Mouse (Mus musculus): Measurements from ENCODE around the gene Gramd1b.
A peak's percentile ranks its signal among the peaks of the same experiment; 100 is the strongest.
"Not testable (repeated sequence)": the region's sequence is repeated elsewhere in the genome, so short reads cannot be mapped to it uniquely, and the experiment has no call there.

The Gramd1b gene

DNA sequence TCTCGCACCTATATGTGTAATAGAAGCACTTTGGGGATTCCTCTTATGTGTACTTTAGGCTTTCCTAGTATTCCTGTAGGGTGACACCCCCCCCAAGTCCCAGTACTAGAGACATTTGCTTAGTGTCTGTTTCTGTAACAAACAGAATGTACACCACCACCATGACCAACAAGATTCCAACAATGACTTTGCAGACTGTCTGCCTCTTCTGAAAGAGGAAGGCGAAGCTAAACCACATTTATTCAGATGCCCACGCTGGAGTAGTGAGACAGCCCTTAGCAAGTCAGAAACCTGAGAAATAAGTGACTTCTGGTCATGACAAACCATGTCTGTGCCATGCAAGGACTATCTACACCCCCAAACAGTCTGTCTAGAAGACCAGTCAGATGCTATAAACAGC is 11.9 kb downstream of the Gramd1b start:
- DNase-seq (ENCODE audit: low read depth, low spot score): no peak

DNA sequence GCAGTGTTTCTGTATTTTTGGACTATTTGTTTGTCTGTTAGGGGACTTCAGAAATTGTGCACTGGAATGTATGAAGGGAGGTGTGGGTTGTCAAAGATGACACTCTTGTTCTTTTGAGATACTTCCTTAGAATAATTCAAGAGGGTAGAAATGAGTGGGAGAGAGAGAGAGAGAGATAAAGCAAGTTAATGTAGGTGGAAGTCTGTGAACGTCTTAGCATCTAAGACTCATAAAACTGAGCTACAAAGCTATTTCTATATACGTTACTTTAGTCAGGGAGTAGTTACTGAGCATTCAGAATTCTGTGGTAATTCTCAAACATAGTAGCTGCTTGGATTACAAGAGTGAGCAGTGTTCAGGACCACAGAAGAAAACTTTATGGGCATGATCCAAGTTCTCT is 19.2 kb downstream of the Gramd1b start:
- no peak for DNase-seq (ENCODE audit: low read depth, low spot score)

DNA sequence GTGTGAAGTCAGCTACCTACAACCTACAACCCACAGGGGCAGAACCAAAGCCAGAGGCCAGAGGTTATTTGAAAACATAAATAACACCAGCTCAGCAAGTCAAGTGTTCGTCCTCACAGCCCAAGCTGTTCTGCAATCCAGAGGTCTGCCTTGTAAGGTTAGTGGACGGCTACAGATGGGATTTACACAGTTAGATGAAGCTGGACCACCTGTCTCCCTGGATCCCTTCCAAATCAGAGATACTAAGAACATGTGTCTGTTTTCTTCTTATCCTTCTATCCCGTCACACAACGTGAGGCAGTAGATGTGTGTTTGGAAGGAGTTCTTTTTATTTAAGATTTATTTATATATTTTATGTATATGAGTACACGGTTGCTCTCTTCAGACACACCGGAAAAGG is 21.7 kb downstream of the Gramd1b start:
- DNase-seq (ENCODE audit: low read depth, low spot score): no peak

DNA sequence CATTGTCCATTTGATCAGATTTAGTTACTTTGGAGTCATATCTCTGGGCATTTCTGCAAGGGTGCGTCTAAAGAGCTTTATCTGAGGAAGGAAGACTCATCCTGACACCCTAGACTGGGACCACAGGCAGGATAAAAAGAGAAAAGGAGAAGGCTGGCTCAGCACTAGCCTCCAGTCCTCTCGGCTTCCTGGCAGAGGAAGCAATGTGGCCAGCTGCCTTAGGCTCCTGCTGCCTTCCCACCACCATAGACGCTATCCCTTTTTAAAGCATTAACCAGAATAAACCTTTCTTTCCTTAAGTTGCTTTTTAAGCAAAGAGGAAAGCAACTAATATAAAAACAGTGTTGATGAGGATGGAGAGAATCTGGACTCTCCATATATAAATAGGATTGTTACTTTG is 24.6 kb downstream of the Gramd1b start:
- no peak for DNase-seq (ENCODE audit: low read depth, low spot score)

DNA sequence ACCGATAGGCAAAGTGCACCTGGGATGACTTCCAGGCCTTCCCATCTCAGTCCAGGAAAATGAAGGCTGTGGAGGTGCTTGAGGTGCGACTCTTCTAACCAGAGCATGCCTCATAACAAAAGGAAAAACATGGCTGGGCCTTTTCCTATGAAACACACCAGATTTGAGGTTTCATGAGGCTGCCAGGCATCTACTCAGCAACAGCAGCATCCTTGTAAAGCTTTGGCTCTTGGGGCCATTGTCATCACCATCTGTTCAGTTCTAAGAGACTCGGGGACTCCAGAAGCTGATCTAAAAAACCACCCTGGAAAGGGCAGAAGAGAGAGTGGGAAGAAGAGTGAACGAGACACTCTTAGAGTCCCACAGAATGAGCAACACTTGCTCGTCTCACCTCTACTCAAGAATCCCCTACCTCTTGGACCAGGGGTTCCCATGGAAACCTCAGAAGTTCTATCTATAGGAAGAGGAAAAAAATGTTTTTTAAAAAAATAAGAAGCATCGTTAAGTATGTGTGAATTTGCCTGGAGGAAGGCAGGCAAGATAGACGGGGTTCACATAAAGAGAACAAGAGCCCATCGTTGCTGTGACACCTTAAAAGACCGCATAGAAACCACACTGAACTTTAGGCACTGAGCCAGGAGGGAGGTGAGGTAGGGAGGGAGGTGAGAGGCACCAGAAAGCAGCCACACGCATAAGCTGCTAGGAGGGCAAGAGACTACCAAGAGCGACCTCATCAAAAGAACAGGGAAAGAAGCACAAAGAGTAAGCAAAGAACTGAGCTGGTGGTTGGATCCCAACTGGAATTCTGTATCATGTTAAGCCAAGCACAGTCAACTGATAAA is 25.5 kb downstream of the Gramd1b start:
- no peak for DNase-seq (ENCODE audit: low read depth, low spot score)

DNA sequence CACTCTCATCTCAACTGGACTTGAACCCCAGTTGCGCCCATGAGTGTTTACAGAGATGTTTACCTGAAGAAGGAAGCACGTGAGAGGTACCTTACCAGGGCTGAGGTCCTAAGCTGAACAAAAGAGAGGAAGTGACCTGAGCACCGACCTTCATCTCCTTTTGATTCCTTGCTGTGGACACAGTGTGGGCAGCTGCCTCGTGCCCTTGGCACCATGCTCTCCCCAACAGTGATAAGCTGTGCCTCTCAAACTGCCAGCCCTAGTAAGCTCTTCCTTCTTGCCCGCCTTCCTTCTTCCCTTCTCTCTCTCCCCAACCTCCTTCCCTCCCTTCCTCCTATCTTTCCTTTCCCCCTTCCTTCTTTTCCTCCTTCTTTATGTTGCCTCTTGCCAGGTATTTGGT is 26.3 kb downstream of the Gramd1b start:
- no peak for DNase-seq (ENCODE audit: low read depth, low spot score)

DNA sequence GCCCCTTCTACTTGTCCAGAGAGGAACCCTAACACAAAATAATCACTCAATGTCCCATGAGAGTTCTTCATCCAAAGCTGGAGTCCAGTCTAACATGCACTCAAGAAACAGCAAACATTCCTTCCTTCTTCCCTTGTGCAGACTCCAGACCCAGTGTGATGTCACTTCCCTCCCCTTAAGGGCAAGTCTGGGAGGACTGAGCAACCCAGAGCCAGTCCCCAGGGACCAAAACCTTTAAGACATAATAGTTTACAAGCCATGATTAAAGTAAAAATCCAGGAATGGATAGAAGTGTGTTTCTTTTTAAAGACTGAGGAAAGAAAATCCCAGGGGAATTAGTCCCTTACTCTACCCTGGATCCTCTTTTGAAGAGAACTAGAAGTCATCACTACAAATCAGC is 30.5 kb downstream of the Gramd1b start:
- no peak for DNase-seq (ENCODE audit: low read depth, low spot score)

DNA sequence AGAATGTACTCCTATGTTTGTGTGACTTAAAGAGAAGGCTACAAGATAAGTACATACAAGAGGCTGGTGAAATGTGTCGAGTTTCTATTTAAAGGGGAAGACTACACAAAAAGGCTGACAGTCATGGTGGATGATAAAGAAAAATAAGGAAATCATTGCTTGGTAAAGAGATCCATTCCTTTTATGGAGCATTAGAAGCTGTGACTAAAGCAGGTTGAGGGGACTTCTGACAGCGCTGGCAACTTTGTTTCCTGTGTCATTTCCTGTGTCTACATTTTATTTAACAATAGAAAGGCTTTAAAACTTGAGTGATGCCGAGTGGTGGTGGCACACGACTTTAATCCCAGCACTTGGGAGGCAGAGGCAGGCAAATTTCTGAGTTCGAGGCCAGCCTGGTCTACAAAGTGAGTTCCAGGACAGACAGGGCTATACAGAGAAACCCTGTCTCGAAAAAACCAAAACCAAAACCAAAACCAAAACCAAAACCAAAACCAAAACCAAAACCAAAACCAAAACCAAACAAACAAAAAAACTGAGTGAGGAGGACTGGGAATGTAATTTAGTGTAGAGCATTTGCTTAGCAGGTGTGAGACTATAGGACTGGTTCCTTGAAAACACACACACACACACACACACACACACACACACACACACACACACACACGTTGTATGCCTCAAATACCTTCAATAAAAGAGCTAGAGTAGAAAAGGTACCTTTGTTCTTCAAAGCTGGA is 48.7 kb downstream of the Gramd1b start:
- DNase-seq (ENCODE audit: low read depth, low spot score): not testable (repeated sequence)

DNA sequence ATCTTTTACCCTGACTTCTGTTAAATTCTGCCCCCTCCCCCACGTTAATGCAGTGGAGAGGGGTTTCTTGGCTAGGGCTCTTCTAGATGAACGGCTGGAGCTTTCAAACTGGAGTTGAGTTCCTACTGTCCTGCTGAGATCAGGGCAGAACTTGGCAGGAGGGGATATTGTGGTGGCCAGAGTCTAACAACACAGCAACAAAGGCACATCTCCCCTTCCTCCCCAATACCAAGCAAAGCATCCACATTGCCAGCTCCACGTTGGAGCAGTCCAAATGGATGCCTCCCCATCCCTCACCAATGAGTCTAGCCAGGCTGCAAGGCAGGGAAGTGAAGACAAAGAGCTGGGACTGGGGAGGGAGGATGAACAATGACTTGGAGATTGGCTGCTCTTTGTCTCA is 49.9 kb downstream of the Gramd1b start:
- DNase-seq (ENCODE audit: low read depth, low spot score): no peak

DNA sequence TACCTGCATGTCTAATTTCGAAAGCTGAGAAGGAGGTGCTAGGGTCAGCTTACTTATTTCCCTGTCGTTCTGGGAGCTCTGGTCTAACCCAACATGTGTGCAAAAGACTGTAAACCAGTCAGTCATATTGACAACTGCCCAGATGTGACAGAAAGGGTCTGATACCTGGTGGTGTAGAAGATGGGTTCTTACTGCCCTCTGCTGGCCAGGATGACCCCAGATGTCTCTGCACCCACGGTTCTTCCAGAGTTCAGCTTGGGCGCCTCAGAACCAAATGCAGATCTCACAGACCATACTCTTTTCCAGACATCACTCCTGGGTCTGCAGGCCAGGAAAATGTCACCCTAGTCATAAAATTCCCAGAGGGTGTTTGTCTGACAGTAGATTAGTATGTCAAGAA is 51.9 kb downstream of the Gramd1b start:
- DNase-seq (ENCODE audit: low read depth, low spot score): peak; percentile 47

DNA sequence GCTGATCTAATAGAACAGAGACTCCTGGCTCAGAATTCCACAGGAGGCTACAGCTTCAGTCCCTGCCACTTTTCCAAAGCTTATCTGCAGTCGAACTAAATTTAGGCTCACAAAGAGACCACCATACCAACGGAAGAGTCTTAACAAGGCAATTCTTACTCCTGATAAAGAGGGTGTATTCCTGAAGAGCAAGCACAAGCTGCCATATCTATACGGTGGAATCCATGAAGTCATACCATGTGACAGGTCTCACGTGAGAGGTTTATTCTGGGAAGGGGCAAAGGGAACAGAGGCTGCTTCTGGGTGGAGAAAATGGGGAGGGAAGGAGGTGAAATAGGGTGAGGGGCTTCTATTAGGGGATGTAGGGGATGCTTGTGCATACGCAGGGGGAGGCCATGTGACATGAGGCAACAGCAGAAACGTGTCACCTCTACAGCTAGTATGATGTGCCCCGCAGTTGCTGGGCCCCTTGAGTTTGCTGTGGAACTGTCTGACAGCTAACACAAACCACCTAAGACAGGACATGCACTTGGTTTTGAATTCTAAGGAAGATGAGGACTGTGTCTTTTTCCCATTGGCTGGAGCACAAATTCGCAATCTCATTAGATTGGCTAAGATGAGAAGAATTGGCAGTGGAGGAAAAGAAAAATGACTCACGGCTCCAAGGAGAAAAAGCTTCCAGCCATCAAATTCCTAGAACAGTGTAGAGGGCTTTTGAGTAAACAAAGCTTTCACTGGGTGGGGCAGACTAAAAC is 52.9 kb downstream of the Gramd1b start:
- no peak for DNase-seq (ENCODE audit: low read depth, low spot score)

DNA sequence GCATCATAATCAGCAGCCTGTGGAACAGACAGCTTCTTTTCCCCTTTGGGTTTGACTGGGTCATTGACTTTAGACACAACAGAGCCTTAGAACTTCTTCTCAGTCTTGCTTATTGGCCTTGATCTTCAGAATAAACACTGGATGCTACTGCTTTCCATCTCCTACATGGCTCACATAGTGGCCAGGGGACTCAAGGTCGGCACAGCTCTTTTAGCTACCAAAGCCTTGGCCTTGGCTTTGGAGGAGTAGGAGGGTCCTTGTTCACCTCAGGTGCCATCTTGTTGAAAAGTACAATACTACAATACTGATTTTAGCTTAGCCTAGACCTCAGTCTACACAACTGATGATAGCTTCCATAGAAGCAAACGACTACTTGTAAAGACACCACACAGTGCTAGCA is 53.6 kb downstream of the Gramd1b start:
- DNase-seq (ENCODE audit: low read depth, low spot score): no peak

DNA sequence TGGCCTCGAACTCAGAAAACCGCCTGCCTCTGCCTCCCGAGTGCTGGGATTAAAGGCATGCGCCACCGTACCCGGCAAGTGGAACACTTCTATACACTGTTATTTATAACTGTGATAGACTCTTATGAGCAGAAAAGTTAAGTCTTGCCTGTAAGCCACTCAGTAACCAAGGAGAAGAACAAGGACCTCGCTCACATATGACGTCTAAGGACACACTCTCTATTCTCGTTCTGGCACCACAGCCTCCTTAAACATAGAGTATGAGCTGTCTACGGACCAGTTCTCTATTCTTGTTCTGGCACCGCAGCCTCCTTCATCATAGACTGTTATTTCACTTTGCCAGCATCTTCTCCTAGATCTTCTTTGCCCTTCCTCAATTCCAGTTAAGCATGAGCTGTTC is 55.1 kb downstream of the Gramd1b start:
- DNase-seq (ENCODE audit: low read depth, low spot score): no peak

DNA sequence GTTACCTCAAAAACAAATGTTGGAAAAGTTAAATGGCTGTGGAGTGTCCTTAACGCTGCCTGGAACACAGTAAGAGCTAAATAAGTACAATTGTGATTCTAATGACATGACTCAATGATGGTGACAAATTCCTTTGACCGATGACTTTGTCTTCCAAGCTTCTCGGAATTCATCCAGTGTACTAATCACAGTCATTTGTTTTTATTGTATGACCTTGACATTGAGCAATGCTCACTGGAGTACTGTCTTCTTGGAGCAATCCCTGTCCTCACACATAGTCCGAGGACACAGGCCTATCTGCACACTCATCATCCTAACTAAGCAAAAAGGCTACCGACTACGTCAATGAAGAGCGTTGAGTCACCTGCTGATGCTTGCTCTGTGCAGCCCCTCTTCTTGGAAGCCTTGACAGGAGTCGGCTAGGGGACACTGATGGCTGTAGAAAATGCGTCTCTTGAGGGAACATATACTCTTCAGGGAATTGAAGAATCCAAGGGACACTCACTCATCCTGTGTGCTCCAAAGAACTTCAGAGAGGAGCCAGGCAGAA is 58.1 kb downstream of the Gramd1b start:
- no peak for DNase-seq (ENCODE audit: low read depth, low spot score)

DNA sequence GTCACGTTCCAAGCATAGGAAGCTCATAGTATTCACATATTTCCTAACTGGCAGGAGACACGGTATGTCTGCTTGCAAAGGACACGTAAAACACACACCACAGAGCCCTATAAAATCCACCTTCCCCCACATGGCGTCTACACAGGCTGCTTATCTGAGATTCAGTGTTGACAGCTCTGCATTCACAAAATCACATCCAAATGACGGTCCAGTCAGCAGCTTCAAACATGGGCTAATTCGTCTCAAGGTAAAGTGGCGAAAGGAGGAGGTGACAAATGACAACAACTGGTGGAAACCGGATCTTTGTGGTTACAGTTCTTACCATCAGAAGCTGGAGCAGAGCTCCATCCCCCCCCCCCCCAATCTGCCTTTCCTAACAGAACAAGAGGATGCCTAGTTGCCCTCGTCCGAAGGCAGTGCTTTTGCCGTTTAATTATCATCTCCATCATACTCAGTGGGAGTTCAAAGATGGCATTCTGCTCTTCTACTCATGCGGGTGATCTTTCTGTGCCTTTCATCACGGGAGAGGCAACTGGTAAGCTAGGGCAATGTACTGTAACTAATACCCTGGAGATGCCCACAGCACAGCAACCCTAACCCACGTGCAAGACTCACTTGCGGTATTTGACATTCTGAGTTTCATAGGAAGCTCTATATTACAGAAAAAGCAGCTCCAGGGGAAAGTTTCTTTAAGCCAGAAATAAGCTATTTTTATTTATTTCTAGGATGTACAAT is 61.6 kb downstream of the Gramd1b start:
- no peak for DNase-seq (ENCODE audit: low read depth, low spot score)

DNA sequence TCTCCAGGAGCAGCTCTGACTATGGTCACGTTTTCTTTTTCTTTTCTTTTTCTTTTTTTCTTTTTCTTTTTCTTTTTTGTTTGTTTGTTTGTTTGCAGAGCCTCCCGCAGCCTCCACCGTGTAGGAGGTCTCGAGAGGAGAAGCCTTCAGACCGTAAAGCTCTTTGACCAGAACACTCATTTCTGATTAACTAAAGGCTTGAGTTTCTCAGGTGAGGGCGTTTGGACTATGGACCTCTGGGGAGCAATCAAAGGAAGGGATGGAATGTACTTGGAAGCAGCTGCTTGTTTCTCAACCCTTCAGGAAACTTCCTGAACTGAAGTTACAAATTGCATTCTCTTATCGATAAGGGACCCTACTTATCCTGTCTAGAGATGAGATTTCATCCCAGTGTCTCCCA is 64.4 kb downstream of the Gramd1b start:
- DNase-seq (ENCODE audit: low read depth, low spot score): no peak

DNA sequence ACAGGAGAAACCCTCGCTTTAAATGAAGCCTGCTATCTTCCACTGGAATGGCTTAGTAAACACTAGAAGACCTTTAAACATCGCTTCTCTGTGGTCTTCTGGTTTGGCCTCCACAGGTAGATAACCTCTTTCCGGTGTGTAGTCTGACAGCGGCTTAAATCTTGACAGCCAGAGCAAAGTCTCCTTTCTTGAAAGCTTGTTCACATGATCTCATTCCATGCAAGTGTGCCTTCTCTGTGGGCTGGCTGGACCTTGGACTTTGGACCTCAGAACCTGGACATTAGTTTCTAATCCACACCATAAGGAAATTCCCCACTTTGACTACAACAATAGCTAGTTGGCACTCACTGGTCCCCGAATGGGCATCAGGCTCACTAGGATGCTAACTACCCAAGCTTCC is 65.6 kb downstream of the Gramd1b start:
- DNase-seq (ENCODE audit: low read depth, low spot score): no peak

DNA sequence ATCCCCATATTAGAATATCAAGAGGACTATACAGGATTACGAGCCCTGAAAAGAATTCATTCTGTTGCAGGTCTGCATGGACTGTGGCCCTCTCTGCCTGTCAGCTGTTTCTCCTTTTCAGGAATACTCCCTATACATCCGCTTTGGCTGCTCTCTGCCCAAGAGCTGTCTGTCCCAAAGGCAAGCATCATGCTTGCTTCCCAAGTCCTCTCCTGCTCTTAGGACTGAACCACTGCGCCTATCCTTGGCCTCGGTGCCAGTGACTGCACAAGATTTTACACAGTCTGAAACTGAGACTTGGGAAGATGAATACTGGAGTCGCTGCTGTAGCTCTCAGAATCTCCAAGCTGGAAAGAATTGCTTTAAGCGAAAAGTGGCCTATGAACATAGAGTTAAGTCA is 68.8 kb downstream of the Gramd1b start:
- no peak for DNase-seq (ENCODE audit: low read depth, low spot score)

DNA sequence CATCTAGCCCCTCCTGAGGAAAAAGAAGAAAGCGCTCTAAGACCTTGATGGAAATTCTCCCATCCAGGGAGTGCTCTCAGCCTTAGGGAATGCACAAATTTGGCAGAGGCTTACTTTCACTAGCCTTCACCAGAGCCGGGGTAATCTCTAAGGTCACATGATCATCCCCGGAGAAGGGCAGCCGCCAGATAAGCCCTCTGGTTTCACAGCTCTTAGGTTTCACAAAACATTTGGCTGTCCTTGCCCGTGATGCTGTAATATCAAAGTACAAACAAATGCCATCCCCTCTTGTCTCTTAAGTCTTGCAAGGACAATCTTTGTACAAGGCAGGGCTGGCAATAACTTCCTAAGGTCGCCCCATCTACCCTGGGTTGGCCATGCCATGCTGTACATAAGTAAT is 70.4 kb downstream of the Gramd1b start:
- no peak for DNase-seq (ENCODE audit: low read depth, low spot score)

DNA sequence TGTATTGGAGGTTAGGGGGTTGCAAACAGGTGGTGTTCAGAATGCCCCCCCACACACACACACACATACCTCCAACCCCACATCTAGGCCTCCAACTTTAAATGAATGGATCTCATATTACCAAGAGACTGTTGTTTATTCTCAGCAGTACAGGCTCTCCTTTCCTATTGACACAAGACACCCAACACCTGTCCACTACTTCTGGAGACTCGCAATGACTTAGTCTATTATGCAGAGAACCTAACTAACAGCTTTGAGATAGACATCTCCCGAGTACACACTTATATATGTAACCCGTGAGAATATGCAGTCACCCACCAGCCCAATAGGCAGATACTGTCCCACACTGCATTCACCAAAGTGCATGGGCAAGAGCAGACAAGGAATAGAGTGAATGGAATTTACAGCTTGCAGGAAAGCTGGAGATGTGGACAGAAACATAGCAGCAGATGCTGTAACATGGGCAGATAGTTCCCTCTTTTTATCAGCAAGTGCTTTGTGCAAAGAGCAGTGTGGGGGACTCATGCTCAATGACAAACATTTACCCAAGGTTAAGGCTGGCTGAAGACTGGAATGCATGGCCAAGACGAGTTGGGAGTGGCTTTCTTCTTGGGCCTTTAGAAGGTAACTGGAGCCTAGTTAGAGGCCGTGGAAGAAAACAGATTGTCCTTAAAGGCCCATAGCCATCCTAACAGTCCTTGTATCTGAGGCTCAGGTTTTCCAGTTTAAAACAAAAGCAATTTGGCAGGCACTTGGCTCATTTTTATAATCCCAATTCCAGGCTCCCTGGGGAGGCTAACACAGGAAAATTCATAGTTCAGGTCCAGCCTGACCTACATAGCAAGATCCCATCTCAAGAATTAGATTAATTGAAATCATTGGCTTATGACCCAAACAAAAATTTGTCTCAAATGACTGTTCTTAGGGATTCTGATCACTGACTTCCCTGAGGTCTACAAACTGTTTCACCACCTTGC is 71.6 kb downstream of the Gramd1b start:
- DNase-seq (ENCODE audit: low read depth, low spot score): no peak
